Mouse (Mus musculus) lung, postnatal 25 days (tissue): ENCODE measurements around the gene Morn3.
A peak's percentile ranks its signal among the peaks of the same experiment; 100 is the strongest.

Experiments
- DNase-seq: peaks from one replicate; pipeline ENCODE4 v3.0.0; 2022; ENCODE audit warnings: low spot score

Morn3 gene

DNA sequence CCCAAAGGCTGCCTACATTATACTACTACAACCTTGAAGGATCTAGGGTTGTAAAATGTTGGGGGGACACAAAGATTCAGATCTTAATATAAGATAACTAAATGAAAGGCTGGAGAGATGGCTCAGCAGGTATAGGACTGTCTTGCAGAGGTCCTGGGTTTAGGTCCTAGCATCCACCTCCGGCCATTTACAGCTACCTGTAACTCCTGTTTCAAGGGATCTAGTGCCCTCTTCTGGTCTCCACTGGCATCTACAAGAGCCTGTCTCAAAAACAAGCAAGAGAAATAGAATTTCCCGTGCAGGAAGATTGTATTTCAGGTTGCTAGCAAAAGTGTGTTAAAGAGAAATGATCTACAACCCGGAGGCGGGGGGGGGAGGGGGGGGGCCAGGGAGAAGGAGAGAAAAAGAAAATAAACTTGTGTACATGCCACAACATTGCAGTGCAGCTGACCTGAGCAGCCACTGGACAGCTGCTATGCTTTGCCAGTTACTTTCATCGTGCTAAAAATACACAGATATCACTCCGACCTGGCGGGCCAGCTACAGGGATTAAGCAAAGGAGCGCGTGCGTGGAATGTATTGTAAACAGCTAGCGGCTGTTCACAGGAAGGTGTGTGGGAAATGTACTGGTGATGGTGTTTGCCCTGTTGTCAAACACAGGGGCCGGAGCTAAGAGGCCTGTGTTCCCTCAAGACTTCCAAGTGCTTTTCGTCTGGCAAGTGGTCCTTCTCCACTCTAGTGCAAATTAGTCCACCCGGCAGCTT, 13.1 kb upstream of the Morn3 start:
- peak; percentile 67 for DNase-seq

DNA sequence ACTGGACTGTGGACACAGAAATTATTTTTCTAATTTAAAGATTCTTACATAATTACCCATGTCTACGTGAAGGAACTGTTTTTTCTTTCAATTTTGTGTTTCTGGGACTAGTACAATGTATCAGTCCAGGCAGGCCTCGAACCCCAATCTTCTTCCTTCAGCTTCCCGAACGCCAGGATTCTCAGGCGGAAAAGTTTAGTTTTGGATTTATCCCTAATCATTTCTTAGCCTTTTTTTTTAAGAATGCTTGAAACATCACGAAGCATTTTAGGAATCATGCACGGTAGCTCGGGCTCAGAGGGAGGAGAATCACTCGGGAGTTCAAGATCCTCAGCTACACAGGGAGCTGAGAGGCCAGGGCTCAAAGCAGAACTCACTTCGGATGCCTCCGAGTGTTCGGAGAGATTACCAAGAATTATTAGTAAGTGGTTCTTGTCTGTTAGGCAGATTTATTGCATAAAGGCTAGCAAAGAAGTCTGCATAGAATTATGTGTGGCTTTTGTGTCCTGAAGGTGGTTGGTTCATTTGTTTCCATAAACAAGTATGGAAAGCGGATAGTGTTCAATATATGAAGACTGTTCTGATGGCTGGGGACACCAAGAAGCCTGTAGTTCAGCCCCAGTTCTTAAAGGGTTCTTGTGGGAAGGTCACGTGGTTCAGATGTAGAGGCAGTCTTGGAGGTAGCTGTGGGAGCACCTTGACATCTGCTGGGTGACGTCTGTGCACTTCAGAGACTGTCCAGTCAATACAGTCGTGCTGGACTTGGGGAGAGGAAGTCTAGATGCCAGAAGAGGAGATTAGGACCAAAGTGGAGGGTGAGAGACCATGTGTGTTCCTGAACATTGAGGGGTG, 11.7 kb upstream of the Morn3 start:
- no peak for DNase-seq

DNA sequence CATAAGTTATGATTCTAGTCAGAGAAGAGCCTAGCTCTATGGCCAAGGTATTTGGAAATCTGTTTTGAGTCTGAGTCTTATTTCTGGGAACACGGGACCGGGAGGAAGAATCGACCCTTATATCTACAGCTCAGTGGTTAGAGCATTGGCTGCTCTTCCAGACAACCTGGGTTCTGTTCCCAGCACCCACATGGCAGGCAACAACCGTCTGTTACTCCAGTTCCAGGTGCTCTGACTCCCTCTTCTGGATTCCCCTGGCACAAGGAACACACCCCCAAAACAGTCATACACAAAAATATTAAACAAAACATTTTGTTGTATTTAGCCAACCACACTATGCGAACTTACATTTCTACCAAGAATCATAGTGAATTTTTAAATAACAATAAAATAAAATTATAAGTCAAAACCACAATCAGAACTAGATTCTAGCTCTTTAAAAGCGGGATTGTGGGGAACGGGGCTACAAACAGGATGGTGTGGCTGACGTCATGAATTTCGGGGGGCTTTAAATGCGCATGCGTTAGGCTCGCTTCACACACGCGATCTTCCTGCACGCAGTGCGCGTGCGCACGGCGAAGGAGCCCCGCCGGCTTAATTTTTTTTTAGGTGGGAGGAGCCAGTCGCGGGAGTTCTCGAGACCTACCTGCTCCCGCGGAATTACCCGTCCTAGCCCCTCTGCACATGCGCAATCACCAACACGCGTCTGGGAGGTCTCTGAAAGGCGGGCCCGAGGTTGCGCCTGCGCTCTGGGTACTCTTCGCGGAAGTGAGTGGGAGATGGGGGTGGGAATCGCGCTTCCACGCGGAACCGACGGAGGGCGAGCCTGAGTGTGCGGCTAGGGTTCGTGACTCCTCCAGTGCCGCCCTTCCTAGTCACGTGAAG, 10.8 kb upstream of the Morn3 start:
- DNase-seq = peak; percentile 100

DNA sequence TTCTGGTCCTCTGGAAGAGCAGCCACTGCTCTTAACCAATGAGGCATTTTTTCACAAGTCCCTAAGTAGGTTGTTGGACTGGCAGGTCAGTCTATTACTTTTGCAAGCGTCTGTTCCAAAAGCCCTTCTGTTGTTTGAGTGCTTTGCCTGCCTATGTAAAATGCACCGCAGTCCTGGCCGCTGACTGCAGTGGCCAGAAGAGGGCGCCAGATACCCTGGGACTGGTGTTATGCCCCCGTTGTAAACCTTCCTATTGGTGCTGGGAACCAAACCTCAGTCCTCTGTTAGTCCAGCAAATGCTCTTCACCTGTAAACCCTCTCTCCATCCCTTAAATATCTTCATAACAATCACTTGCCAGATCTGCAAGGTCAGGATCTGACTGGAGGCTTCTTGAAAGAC, 4.9 kb upstream of the Morn3 start:
- DNase-seq = no peak

DNA sequence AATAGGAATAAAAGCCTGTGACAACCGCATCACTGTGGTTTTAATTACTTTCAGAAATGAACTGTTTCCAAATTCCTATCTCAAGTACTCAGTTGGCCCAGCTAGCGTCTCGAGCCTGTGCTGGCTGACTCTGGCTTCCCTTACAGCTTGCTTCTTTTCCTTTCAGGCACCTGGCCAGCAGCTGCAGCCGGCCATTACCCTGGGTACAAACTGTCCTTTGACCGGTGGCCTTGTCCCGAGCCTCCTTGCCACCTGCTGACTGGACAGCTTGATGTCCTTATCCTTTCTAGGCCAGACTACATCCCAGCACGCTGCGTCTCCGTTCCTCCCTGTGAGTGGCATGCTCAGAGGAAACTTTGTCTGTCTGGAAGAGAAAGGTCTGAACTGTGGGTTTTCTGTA, 4.1 kb upstream of the Morn3 start:
- DNase-seq = no peak

DNA sequence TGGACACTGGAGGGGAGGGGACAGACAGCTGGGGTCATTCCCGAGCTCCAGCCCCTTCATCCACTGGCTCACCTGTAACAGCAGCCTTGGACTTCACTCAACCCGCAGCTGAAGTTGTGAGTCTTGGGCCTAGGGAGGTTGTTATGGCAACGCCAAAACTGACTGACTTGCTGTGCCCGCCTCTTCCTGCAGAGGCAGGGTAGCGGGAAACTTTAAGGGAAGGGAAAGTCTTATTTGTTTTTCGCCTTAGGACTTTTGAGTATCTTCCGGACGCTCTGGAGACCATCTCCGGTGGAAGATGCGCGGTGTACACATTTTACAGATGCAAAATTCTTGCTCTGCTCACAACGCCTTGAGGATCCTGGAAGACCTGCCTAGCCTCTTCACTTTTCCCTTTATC, 2.5 kb upstream of the Morn3 start:
- peak; percentile 46 for DNase-seq

DNA sequence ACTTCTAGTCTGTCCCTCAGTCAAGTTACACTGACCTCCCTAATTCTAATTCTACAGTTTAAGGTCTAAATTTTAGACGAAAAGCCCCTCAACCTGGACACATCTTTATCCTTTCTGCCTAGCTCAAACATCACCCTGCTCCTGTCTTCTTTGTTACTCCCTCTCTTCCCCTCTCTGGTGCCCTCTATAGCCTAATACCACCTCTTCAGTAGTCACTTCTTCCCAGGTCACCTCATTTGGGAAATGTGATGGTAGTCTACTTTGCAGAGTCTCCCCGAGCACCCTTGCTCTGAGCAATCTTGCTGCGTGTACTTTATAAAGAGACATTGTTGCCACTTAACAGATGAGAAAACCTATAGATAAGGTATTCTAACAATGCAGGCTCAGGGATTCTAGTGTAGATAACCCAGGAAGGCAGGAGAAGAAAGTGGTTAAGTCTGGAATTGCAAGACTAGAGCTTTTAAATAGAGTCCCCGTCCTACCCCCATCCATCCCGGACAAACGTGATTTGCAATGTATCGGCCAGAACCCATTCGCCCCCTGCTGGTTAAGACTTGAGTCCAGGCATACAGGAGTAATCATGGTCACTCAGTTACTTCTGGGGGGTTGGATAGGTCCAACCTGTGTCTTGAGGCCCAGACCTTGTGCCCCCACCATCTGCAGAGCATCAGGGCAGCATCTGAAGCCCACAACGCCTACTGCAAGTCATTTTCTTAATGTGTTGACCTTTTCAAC, 1.1 kb downstream of the Morn3 start:
- DNase-seq = peak; percentile 83

DNA sequence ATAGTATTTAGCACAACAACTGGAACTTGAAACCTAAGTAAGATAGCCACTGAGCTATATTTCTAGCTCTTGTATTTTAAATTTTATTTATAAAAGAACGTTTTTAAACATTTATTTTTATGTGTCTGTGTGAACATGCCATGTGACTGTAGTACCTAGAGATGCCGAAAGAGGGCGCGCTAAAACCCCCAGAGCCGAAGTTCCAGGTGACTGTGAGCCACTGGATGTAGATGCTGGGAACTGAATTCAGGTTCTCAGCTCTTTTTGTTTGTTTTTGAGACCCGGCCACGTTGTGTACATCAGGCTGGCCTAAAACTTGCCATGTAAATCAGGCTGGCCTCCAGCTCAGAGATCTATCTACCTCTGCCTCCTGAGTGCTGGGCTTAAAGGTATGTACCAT, 3.0 kb downstream of the Morn3 start:
- DNase-seq = no peak

DNA sequence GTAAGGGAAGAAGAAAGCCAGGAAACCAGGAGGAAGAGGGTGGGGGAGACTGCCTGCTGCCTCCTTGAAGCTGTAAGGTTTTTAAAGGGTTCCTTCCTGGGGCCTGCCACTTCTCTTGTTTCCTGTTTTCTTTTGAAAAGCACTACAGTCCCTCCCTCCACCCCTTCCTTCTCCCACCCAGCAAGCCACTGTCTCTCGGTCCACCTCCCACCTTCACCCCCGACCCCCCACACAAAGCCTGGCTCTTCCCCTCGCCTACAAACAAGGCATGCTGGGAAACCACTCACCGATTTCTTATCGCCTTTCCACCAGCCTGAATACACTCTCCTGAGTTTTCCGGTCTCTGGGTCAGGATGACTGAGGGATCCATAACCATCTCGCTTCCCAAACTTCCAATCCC, 6.0 kb downstream of the Morn3 start:
- DNase-seq = no peak

DNA sequence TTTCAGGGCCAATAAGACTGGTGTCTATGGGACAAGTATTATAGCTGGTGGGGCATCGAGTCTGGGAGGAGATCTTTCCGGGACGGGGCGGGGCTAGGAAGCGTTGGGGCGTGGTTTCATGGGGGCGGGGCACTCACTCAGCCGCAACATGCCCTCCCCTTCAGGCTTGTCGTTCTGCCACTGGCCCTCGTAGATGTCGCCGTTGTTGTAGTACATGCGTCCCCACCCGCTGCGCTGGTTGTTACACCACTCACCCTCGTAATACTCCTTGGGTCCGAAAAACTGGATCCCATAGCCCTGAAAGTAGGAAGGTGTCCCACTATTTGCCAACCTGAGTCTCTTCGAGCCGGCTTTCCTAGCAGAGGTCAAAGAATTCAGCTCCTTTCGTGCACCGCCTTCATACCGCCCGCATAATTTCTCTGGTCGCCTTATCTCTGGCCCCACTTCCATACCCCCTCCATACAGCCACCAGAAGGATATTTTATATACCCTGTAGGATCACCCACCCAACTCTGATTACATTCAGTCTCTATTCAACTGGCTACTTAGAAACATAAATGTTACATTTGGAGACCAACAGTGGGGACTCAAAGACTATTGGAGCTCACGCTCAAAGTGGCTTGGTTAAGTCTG, 7.6 kb downstream of the Morn3 start:
- DNase-seq = peak; percentile 89

DNA sequence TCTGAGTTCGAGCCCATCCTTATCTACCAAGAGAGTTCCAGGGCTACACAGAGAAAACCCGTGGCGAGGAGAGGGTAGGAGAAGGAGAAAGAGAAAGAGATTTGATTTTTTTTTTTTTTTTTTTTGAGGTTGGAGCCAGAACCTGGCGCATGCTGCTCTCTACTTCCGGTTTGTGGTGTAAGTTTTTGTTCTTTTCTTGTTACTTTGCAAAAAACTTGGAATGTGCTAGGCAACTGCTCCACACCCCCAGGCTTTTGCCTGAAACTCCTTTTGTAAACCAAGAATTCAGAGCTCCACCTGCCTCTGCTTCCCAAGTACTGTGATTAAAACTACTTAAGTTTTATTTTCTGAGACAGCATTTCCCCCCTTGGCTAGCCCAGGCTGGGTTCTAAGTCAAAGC, 8.7 kb downstream of the Morn3 start:
- no peak for DNase-seq

DNA sequence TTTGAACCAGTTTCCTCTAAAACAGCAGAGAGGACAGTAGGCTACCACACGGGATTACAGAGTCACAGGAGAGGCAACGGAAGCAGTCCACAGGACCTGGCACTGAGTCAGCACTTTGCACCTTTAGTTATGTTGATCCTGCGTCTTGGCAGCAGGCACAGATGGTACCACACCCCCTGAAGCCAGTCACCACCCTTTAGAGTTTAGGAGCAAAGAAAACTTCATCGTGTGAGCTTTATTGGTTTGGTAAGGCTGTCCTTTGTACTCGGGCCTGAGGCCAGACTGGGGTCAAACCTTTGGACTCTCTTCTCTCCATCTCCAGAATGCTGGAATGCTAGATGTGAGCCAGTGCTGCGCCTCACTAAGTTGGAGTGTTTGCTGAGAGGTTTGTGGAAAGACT, 11.3 kb downstream of the Morn3 start:
- no peak for DNase-seq

DNA sequence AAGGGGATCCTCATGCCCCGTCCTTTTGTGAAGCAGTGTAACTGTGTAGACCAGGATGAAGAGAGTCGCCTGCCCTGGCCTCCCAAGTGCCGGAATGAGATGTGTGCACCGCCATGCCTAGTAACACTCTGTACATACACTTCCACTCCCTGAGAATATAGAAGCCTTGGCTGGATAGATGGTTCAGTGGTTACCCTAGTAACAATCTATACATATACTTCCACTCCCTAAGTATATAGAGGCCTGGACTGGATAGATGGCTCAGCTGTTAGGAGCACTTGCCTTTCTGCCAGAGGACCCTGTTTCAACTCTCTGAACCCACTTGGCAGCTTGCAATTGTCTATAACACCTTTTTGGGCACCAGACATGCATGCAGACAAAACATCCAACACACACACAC, 11.7 kb downstream of the Morn3 start:
- DNase-seq = no peak

DNA sequence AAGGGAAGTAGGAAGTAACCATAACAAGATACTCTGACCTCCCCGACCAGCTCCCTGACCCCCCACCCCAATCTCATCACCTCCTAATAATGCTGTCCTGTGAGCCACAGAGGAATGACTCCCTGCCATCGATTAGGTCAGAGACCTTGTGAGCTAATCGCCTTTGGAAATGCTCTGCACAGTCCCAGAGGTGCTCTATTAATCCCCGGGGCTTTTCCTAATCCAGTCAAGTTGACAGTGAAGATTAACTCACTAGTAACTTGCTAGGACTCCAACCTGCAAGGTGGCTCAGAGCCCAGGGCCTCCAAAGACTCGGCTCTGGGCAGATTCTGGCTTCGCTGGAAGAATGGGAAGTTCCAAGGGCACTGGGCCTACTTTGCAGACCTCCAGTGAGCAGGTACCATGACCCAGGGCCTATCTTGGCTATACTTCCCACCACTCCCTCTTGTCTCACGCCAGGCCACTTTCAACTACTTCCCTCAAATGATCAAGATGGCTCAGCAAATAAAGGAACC, 13.1 kb downstream of the Morn3 start:
- DNase-seq = no peak

DNA sequence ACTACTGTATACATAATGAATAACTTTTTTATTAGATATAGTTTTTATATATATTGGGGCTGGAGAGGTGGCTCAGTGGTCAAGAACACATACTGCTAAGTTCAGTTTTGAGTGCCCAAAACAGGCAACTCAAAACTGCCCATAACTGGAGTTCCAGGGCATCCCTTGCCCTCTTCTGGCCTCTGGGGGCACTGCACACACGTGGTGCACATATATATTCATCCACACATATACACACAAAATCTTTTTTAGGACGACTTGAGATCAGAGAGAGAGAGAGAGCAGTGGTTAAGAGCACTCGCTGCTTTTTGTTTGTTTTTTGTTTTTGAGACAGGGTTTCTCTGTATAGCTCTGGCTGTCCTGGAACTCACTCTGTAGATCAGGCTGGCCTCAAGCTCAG, 15.5 kb downstream of the Morn3 start:
- DNase-seq = no peak

DNA sequence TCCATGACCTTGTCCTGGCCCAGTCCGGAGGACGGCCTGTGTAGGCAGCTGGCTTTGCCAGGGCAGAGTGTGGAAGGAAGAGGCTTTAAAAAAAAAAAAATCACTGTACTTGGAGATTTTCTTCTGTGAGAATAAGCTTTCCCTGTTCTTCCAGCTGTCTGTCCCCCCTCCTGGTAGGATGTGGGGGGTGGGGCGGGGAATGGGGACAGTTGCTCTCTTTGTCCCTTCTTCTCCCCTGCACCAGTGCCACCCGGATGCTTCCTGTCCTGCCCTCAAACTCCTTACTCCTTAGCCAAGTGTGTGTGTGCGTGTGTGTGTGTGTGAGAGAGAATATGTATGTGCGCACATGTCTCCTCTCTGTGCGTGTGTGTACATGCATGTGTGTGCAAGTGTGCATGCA, 17.1 kb downstream of the Morn3 start:
- no peak for DNase-seq

DNA sequence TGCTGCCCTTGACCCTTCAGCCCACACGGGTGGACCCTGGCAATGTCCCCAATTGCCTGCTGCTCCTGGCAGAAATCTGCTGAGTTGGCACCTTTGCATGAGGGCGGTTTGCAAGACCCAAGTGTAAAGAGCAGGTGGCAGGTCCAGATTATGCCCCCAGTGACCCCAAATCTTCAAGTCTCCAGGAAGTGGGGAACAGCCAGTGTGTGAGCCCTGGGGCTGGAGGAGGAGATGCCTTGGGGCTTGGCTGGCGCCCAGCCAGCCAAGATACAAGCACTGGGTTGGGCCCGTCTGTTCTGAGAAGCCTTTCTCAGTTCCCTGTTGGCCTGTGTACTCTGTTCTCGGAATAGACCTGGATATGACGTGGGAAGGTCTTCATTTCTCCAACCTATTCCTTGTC, 19.4 kb downstream of the Morn3 start:
- DNase-seq = no peak

DNA sequence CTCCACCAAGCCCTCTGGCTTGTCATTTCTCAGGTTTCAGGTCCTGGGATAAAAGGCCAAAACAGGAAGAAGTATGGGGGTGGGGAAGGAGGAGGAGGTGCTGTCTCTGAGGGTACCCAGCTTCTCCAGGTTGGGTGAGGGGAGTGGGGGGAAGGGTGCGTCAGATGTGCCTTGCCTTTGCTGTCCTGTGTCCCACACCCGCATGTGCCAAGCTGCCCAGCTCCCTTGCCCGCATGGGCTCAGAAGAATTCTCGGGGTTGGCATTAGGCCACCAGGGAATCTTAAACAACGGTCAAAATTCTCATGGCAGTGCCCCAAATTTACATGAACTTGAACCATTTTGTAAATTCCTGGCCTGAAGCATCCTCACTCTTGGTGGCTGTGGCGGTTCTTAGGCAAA, 20.4 kb downstream of the Morn3 start:
- DNase-seq = no peak

DNA sequence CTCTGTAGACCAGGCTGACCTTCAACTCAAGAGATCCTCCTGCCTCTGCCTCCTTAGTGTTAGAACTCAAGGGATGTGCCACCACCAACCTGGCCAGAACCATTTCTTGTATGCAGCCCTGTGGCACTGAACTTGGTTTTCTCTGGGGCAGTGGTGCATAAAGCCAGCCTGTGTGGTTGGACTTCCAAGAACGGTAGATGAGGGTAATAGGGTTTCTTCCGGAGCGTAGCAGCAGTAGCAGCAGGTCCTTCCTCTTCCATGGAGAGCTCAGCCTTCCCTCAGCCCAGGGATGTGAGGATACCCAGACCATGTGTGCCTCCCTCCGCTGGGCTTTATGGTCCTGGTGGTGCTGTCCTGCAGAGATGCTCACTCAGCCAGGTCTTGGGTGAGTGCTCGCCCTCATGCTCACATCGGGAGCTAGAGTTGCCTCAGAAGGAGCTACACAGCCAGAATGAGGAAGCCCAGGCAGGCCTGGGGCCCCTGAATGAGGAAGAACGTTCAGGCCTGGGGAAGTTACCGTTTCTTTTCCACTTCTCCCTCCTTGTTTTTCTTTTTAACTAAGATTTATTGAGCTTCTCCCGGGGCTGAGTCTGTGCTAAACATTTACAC, 21.7 kb downstream of the Morn3 start:
- peak; percentile 48 for DNase-seq

DNA sequence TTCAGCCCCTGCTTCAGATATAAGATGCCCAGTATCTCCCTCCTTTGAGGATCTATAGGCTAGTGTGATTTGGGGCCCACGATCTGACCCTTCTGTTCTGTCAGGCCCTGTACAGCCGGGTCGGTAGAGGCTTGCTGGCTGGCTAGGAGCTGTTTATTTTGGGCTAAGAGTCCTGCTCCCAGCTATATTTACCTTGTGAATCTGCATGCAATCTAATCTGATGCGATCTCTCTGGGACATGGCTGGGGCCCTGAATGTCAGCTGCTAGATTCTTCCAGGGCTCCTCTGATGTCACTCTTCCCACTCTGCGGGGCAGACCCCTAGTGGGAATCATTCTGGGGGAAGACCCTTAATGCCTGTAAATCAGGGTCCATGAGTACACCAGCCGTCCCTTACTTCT, 22.5 kb downstream of the Morn3 start:
- DNase-seq = no peak

DNA sequence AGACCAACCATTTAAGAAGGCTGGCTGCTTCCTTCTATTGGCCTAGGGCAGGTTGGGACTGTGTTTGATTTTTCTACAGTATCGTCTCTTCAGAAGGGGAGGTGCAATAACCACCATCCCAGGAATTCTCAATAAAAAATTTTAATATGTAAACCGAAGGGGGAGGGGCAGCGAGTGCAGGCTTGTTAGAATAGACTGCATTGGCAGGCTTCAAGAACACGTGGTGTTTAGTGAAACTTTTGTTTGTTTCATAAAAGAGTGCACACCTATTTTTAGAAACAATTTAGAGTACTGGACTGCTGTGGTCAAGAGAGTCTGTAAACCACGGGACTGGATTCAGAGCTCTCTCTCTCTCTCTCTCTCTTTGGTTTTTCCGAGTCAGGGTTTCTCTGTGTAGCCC, 23.8 kb downstream of the Morn3 start:
- peak; percentile 66 for DNase-seq
